Mouse (Mus musculus) MEL (cell line): ENCODE data around the gene Tent5b. TPM values are rescaled to one million over a fixed set of nuclear protein-coding genes. Genes with fewer than 3 reads are reported as not detected.

Experiments
- DNase-seq: peaks from one replicate; pipeline ENCODE4 v3.0.0; 2011; ENCODE audit warnings: low read depth, low spot score
- H3K27ac ChIP-seq: 2 replicates; pipeline ENCODE4 v1.5.1; 2012; ENCODE audit warnings: low read depth, mild to moderate bottlenecking, control low read depth, low read length, moderate library complexity; ENCODE audit not compliant: control insufficient read depth
- H3K27me3 ChIP-seq, 2 experiments: fragments of 150-350 bp in 1 of 2; sonication (generic) in 1 of 2; 2 replicates each; pipeline ENCODE4 v1.6.1; 2012; ENCODE audit warnings: low read length in 2 of 2, mild to moderate bottlenecking in 2 of 2, improper control_type of control experiment in 1 of 2, moderate library complexity in 1 of 2; ENCODE audit not compliant: insufficient read depth in 2 of 2, control insufficient read depth in 1 of 2
- H3K36me3 ChIP-seq, 2 experiments: 2 replicates each; pipeline ENCODE4 v1.6.1; 2012 to 2014; ENCODE audit warnings: low read length in 2 of 2, improper control_type of control experiment in 1 of 2, inconsistent platforms in 1 of 2, mild to moderate bottlenecking in 1 of 2; ENCODE audit not compliant: insufficient read depth in 2 of 2, control insufficient read depth in 1 of 2
- H3K4me1 ChIP-seq, 2 experiments: fragments of 150-350 bp in 1 of 2; sonication (generic) in 1 of 2; 2 replicates each; pipeline ENCODE4 v1.6.1; 2012; ENCODE audit warnings: low read length in 2 of 2, improper control_type of control experiment in 1 of 2, mild to moderate bottlenecking in 1 of 2; ENCODE audit not compliant: insufficient read depth in 2 of 2, control insufficient read depth in 1 of 2
- H3K4me3 ChIP-seq, 2 experiments: fragments of 150-350 bp in 1 of 2; sonication (generic) in 1 of 2; 2 replicates each; pipeline ENCODE4 v1.5.1; 2012; ENCODE audit warnings: low read depth in 2 of 2, low read length in 2 of 2, mild to moderate bottlenecking in 2 of 2, moderate library complexity in 2 of 2, control low read depth in 1 of 2, improper control_type of control experiment in 1 of 2; ENCODE audit not compliant: control insufficient read depth in 1 of 2, insufficient read depth in 1 of 2
- H3K79me2 ChIP-seq: 2 replicates; pipeline ENCODE4 v1.6.1; 2012; ENCODE audit warnings: mild to moderate bottlenecking, low read length, moderate library complexity; ENCODE audit not compliant: control insufficient read depth, poor library complexity, insufficient read depth
- H3K9ac ChIP-seq: 2 replicates; pipeline ENCODE4 v1.6.1; 2012; ENCODE audit warnings: low read depth, mild to moderate bottlenecking, control low read depth, low read length, moderate library complexity; ENCODE audit not compliant: control insufficient read depth, poor library complexity, severe bottlenecking
- H3K9me3 ChIP-seq: fragments of 150-350 bp; sonication (generic); replicated peaks from 2 replicates; pipeline ENCODE4 v1.6.1; 2012; ENCODE audit warnings: mild to moderate bottlenecking, low read length, improper control_type of control experiment, moderate library complexity; ENCODE audit not compliant: insufficient read depth
- BHLHE40 ChIP-seq: IDR thresholded peaks from 2 replicates; pipeline ENCODE4 v1.6.1; 2012; ENCODE audit warnings: low read depth, mild to moderate bottlenecking, inconsistent platforms, low read length, improper control_type of control experiment, borderline replicate concordance
- CTCF ChIP-seq, 3 experiments: IDR thresholded peaks in 2 of 3; conservative IDR thresholded peaks in 1 of 3; 2 replicates each; pipeline ENCODE4 v1.5.1; 2011 to 2012; ENCODE audit warnings: low read length in 3 of 3, low read depth in 2 of 3, mild to moderate bottlenecking in 2 of 3, improper control_type of control experiment in 1 of 3, inconsistent platforms in 1 of 3, mixed read lengths in 1 of 3, moderate library complexity in 1 of 3; ENCODE audit not compliant: control insufficient read depth in 1 of 3, insufficient read depth in 1 of 3, poor library complexity in 1 of 3, severe bottlenecking in 1 of 3
- E2F4 ChIP-seq: IDR thresholded peaks from 2 replicates; pipeline ENCODE4 v1.6.1; 2011; ENCODE audit warnings: low read depth, low read length, improper control_type of control experiment, borderline replicate concordance
- ELF1 ChIP-seq: IDR thresholded peaks from 2 replicates; pipeline ENCODE4 v1.6.1; 2014; ENCODE audit warnings: low read depth, mild to moderate bottlenecking, inconsistent platforms, low read length, improper control_type of control experiment, moderate library complexity
- ETS1 ChIP-seq: IDR thresholded peaks from 2 replicates; pipeline ENCODE4 v1.6.1; 2012; ENCODE audit warnings: low read depth, mild to moderate bottlenecking, inconsistent platforms, low read length, improper control_type of control experiment, moderate library complexity
- GABPA ChIP-seq: IDR thresholded peaks from 2 replicates; pipeline ENCODE4 v1.6.1; 2012; ENCODE audit warnings: low read depth, mild to moderate bottlenecking, inconsistent platforms, low read length, improper control_type of control experiment, moderate library complexity
- HCFC1 ChIP-seq: IDR thresholded peaks from 2 replicates; pipeline ENCODE4 v1.6.1; 2012; ENCODE audit warnings: low read depth, mild to moderate bottlenecking, inconsistent platforms, low read length, improper control_type of control experiment, moderate library complexity
- JUND ChIP-seq: IDR thresholded peaks from 2 replicates; pipeline ENCODE4 v1.6.1; 2011; ENCODE audit warnings: low read depth, mild to moderate bottlenecking, improper control_type of control experiment, low read length
- MAFK ChIP-seq: IDR thresholded peaks from 2 replicates; pipeline ENCODE4 v1.6.1; 2011; ENCODE audit warnings: low read depth, mild to moderate bottlenecking, low read length, improper control_type of control experiment, borderline replicate concordance
- MAZ ChIP-seq: IDR thresholded peaks from 2 replicates; pipeline ENCODE4 v1.6.1; 2012; ENCODE audit warnings: low read depth, mild to moderate bottlenecking, inconsistent platforms, low read length, improper control_type of control experiment
- MXI1 ChIP-seq: IDR thresholded peaks from 2 replicates; pipeline ENCODE4 v1.6.1; 2011; ENCODE audit warnings: mild to moderate bottlenecking, low read depth, low read length, improper control_type of control experiment
- MYB ChIP-seq: IDR thresholded peaks from 2 replicates; pipeline ENCODE4 v1.6.1; 2011; ENCODE audit warnings: mild to moderate bottlenecking, low read depth, low read length, improper control_type of control experiment
- MYC ChIP-seq: IDR thresholded peaks from 2 replicates; pipeline ENCODE4 v1.6.1; 2011; ENCODE audit warnings: low read depth, mild to moderate bottlenecking, low read length, improper control_type of control experiment, moderate library complexity
- NELFE ChIP-seq: IDR thresholded peaks from 2 replicates; pipeline ENCODE4 v1.6.1; 2011; ENCODE audit warnings: low read depth, low read length, improper control_type of control experiment
- NRF1 ChIP-seq: IDR thresholded peaks from 2 replicates; pipeline ENCODE4 v1.6.1; 2014; ENCODE audit warnings: low read depth, mild to moderate bottlenecking, inconsistent platforms, low read length, improper control_type of control experiment, moderate library complexity; ENCODE audit not compliant: poor library complexity, insufficient read depth, severe bottlenecking
- POLR2AphosphoS2 ChIP-seq: IDR thresholded peaks from 2 replicates; pipeline ENCODE4 v1.6.1; 2011; ENCODE audit warnings: low read length, improper control_type of control experiment
- POLR2AphosphoS5 ChIP-seq: IDR thresholded peaks from 2 replicates; pipeline ENCODE4 v1.6.1; 2012; ENCODE audit warnings: low read depth, borderline replicate concordance, mild to moderate bottlenecking, inconsistent platforms, low read length, moderate library complexity, mixed read lengths
- RAD21 ChIP-seq: IDR thresholded peaks from 2 replicates; pipeline ENCODE4 v1.6.1; 2011; ENCODE audit warnings: mild to moderate bottlenecking, low read depth, low read length, improper control_type of control experiment
- TAL1 ChIP-seq: IDR thresholded peaks from 2 replicates; pipeline ENCODE4 v1.6.1; 2012; ENCODE audit warnings: mild to moderate bottlenecking, inconsistent platforms, low read length, moderate library complexity, mixed read lengths
- USF2 ChIP-seq, 2 experiments: IDR thresholded peaks; 2 replicates each; pipeline ENCODE4 v1.6.1; 2011 to 2012; ENCODE audit warnings: improper control_type of control experiment in 2 of 2, low read length in 2 of 2, borderline replicate concordance in 1 of 2, inconsistent platforms in 1 of 2, low read depth in 1 of 2, mild to moderate bottlenecking in 1 of 2; ENCODE audit not compliant: insufficient read depth in 1 of 2
- polyA plus RNA-seq, 2 experiments: library from polyadenylated mRNA; stranded (reverse) in 1 of 2; unstranded in 1 of 2; fragments of >175 nt in 1 of 2; fragments of >200 nt in 1 of 2; gene quantifications; 2 replicates each; pipeline versions ENCODE4 v1.2.1 to v1.2.4; 2012; ENCODE audit warnings: low replicate concordance in 2 of 2, low read depth in 1 of 2; ENCODE audit not compliant: insufficient read length in 2 of 2, insufficient read depth in 1 of 2, missing spikeins in 1 of 2
- total RNA-seq: library from RNA; depleted of rRNA; stranded (reverse); fragments of 300-350 nt; gene quantifications from 2 replicates; pipeline ENCODE4 v1.2.3, GENCODE M21; 2012

The Tent5b gene
- total and polyA plus RNA-seq, 3 experiments = 2.5 to 3.6 TPM; not detected in 1

- TF ChIP-seq JUND (no peak), MAZ (no peak), MXI1 (no peak), BHLHE40 (no peak)
- no peaks in the 10 kb centered on the region for H3K79me2 ChIP-seq
- H3K36me3 ChIP-seq = no peaks in the 10 kb centered on the region
- H3K4me1 ChIP-seq = no peaks in the 10 kb centered on the region; a peak in 1 of 4 replicates
- H3K27me3 ChIP-seq = peaks cover 0 to 3% of the 10 kb centered on the region in 2 experiments; a peak in 2 of 4 replicates
- no peak for DNase-seq
- H3K27ac ChIP-seq = no peak overlapping the region
- no peak overlapping the region for H3K4me3 ChIP-seq
- no peaks in the 10 kb centered on the region for H3K9me3 ChIP-seq
- H3K9ac ChIP-seq = no peak overlapping the region
Observed at GRCm38 (mm10) chr4:133435921-133436320, 44.0 kb upstream of the Tent5b start.

- TF ChIP-seq E2F4 (no peak), POLR2AphosphoS5 (no peak), BHLHE40 (no peak), CTCF (IDR thresholded peaks at IDR 0.05 in 2 of 3, conservative IDR thresholded peaks at IDR 0.05 in 1 of 3; ENCODE audit: control insufficient read depth in 1 of 3, insufficient read depth in 1 of 3, low read depth in 2 of 3, low read length in 3 of 3, poor library complexity in 1 of 3, severe bottlenecking in 1 of 3) (no peak), NELFE (no peak), RAD21 (no peak), TAL1 (no peak), MYC (no peak), USF2 (IDR thresholded peaks at IDR 0.05; ENCODE audit: borderline replicate concordance in 1 of 2, insufficient read depth in 1 of 2, low read depth in 1 of 2, low read length in 2 of 2) (no peak), MYB (no peak), POLR2AphosphoS2 (no peak), GABPA (no peak), NRF1 (no peak), ELF1 (no peak), HCFC1 (no peak), MAFK (no peak), ETS1 (no peak)
- H3K79me2 ChIP-seq = no peaks in the 10 kb centered on the region
- H3K36me3 ChIP-seq = no peaks in the 10 kb centered on the region
- H3K27ac ChIP-seq = no peak overlapping the region
- DNase-seq = no peak
- H3K4me1 ChIP-seq = no peaks in the 10 kb centered on the region; a peak in 1 of 4 replicates
- H3K9me3 ChIP-seq = no peaks in the 10 kb centered on the region
- no peak overlapping the region for H3K4me3 ChIP-seq
- no peak overlapping the region for H3K9ac ChIP-seq
- H3K27me3 ChIP-seq = peaks cover 0 to 3% of the 10 kb centered on the region in 2 experiments; a peak in 3 of 4 replicates
Observed at GRCm38 (mm10) chr4:133439460-133440376, 40.2 kb upstream of the Tent5b start.
